Mouse (Mus musculus): ENCODE data around the gene Wfdc2.
"Not testable (repeated sequence)": the region's sequence is repeated elsewhere in the genome, so short reads cannot be mapped to it uniquely, and the experiment has no call there.

Wfdc2 gene

GRCm38 (mm10) chr2:164549338-164549737 is 12.9 kb upstream of the Wfdc2 start:
- no peak for DNase-seq (ENCODE audit: low spot score)

- no peak for DNase-seq (ENCODE audit: low spot score)
Measured at GRCm38 (mm10) chr2:164549963-164550894, 12.0 kb upstream of the Wfdc2 start.

- DNase-seq (ENCODE audit: low spot score): peak; percentile 20
Measured at GRCm38 (mm10) chr2:164550895-164551269, 11.3 kb upstream of the Wfdc2 start.

DNA sequence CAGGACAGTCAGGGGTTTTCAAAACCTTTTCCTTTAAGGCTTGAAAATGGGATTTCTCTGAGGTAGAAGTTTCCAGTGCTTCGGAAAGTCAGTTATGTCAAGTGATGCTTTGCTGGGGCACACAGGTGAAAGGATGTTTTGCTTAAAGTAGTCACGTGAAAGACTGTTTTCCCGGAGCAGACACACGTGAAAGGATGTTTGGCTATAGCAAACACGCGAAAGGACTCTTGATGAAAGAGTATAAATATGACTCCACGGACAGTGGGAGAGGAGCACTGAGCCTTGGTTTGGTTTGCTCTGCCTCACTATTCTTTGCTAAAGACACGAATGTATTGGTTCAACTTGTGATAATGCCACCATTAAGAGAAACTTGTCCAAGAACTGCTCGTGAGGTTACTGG is 10.7 kb upstream of the Wfdc2 start:
- DNase-seq (ENCODE audit: low spot score): no peak

- no peak for DNase-seq (ENCODE audit: low spot score)
Measured at GRCm38 (mm10) chr2:164558426-164558825, 3.8 kb upstream of the Wfdc2 start.

GRCm38 (mm10) chr2:164558991-164559645 is 3.1 kb upstream of the Wfdc2 start:
- no peak for DNase-seq (ENCODE audit: low spot score)

- no peak for DNase-seq (ENCODE audit: low spot score)
Measured at GRCm38 (mm10) chr2:164560106-164560505, 2.1 kb upstream of the Wfdc2 start.

GRCm38 (mm10) chr2:164563339-164564038 is 1.3 kb downstream of the Wfdc2 start:
- peak; percentile 49 for DNase-seq (ENCODE audit: low spot score)

DNA sequence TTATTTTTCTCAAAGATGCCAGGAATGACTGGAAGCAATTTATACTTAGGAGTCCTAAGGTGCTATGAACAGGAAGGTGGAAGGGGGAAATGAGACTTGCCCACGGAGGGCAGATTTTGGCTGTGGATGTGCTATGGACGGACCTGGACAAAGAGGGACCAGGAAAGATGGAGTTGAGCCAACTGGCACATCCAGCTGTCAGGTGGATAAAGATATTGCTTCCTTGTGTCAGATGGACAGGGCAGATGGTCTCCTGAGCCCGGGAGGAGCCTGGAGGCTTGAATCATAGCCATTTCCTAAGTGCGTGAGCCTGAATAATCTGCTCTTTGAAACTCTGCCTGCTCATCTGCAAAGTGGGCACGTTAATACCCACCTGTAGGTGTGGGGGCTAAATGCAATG is 2.1 kb downstream of the Wfdc2 start:
- DNase-seq (ENCODE audit: low spot score): no peak

DNA sequence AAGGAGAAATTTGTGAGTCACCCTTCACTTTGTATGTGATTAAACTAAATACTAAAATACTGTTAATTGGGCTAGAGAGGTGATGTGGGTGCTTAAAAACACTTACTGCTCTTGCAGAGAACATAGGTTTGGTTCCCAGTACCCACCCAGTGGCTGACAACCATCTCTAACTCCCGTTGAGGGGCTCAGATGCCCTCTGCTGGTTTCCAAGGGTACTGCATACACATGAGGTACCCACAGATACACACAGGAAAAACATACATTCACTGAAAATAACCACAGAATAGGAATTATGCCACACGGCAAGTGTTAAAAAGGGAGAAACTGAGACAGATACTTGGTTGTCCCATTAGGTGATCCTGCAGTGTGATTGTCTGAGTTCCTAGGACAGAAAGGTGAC is 4.8 kb downstream of the Wfdc2 start:
- no peak for DNase-seq (ENCODE audit: low spot score)

- no peak for DNase-seq (ENCODE audit: low spot score)
Measured at GRCm38 (mm10) chr2:164567460-164567859, 5.2 kb downstream of the Wfdc2 start.

- DNase-seq (ENCODE audit: low spot score): not testable (repeated sequence)
Measured at GRCm38 (mm10) chr2:164573359-164573758, 11.1 kb downstream of the Wfdc2 start, which contains the start of gene Spint3. Gene Spint3 (minus strand): TSS chr2:164573459.

DNA sequence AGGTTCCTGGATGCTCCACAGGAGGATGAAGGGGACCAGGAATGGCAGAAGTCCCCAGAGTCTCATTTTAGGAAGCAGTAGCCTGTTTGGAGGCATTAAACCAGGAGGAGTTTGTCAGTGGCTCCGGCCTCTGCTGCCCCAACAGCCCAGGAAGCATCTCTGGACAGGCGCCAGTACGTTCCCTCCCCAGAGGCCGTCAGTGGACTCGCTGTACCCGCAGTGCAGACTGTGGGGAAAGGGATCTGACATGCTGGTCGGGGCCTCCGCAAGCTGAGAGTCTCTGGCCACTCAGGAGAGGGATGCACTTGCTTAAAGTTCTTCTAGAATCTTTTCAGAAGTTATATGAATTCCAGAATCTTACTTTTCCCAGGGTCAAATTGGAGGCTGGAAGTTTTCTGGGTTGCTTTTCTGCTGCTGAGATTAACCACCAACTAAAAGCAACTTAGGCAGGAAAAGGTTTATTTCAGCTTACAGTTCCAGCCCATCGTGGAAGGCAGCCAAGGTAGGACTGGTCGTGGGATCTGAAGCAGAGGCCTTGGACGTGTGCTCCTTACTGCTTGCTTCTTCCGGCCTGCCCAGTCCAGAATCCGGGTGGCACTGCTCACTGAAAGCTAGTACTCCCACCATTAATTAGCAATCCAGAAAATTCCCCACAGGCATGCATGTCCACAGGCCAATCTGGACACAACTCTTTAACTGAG is 23.0 kb downstream of the Wfdc2 start, which contains the start of gene Wfdc6a:
Wfdc6a (minus strand) TSS at position 423 of the 701 bp plus-strand sequence.
- not testable (repeated sequence) for DNase-seq (ENCODE audit: low spot score)

DNA sequence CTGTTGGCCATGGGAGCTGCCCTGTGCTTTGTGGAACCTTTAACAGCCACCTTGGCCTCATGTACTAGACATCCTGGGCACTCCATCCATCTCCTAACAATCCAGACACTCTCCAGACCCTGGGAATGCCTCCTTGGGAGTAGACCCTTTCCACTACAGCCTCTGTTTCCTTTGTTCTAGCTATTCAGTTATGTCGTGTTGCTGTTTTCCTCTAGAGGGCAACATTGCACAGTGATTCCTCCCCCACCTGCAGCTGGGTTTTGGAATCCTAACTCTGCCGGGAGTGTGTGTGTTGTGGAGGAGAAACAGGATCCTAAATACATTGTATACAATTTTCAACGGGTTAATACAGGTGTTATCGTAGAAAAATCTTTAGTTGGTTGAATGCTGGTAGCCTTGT is 29.8 kb downstream of the Wfdc2 start:
- DNase-seq (ENCODE audit: low spot score): no peak

GRCm38 (mm10) chr2:164593494-164593893 is 31.3 kb downstream of the Wfdc2 start, which contains the start of gene Eppin:
Gene Eppin (minus strand): TSS chr2:164593594.
- DNase-seq (ENCODE audit: low spot score): no peak

DNA sequence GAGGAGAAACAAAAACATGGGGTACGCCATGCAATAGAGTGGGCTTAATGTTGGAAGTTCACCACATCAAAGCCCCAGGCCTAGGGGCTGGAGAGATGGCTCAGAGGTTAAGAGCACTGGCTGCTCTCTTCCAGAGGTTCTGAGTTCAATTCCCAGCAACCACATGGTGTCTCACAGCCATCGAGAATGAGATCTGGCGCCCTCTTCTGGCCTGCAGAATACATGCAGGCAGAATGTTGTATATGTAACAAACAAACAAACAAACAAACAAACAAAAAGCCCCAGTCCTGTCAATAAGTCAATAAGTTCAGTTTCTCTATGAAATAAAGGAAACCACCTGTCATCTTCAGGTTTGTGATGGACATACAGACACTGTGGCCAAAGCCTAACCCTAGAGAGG is 38.0 kb downstream of the Wfdc2 start:
- no peak for DNase-seq (ENCODE audit: low spot score)

- DNase-seq (ENCODE audit: low spot score): no peak
Measured at GRCm38 (mm10) chr2:164603482-164603881, 41.3 kb downstream of the Wfdc2 start.

DNA sequence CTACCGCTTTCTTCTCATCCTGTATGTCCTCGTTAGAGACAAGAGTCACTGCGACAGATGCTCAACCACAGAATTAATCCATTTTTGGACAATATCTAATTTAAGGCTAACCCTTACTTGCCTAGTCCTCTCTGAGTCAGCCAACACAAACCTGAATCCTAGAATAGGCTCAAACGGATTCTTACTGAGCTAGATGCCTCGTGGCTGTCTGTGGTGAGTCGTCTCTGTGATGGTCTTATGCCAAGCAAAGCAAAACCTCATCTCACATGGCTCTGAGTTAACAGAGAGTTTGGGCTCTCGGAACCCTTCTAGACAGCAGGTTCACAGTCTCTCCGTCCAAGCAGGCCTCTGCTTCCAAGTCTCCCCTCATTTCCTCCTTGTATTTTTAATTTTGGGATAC is 42.2 kb downstream of the Wfdc2 start:
- no peak for DNase-seq (ENCODE audit: low spot score)

GRCm38 (mm10) chr2:164608781-164609180 is 46.6 kb downstream of the Wfdc2 start:
- no peak for DNase-seq (ENCODE audit: low spot score)

DNA sequence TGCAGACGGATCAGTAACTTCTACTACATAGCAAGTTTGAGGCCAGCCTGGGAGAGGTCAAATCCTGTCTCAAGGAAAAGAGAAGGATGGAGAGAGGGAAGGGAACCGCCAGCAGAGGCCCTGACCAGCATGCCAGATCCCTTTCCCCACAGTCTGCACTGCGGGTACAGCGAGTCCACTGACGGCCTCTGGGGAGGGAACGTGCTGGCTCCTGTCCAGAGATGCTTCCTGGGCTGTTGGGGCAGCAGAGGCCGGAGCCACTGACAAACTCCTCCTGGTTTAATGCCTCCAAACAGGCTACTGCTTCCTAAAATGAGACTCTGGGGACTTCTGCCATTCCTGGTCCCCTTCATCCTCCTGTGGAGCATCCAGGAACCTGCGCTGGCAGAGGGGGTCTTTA is 51.3 kb downstream of the Wfdc2 start, which contains the start of the genes Wfdc6b and Wfdc8:
Wfdc6b (plus strand) TSS at position 52 of the 400 bp plus-strand sequence.
Wfdc8 (minus strand) TSS at position 156 of the 400 bp plus-strand sequence.
- not testable (repeated sequence) for DNase-seq (ENCODE audit: low spot score)

- no peak for DNase-seq (ENCODE audit: low spot score)
Measured at GRCm38 (mm10) chr2:164615386-164615785, 53.2 kb downstream of the Wfdc2 start.
